Mouse (Mus musculus): Measurements from ENCODE around the gene Abcb10. TPM values are rescaled to one million over a fixed set of nuclear protein-coding genes. Genes with fewer than 3 reads are reported as not detected.
"Not testable (repeated sequence)": the region's sequence is repeated elsewhere in the genome, so short reads cannot be mapped to it uniquely, and the experiment has no call there.

The Abcb10 gene
- total RNA-seq (2021) = 10.4 and 14.3 TPM in 2 replicates
- long read RNA-seq, full-length matches to known transcripts = 26 of 38 reads
- long read RNA-seq, partial matches to known transcripts = 3 of 38 reads
- long read RNA-seq, other reads (novel, unspliced or antisense) = 9 of 38 reads

DNA sequence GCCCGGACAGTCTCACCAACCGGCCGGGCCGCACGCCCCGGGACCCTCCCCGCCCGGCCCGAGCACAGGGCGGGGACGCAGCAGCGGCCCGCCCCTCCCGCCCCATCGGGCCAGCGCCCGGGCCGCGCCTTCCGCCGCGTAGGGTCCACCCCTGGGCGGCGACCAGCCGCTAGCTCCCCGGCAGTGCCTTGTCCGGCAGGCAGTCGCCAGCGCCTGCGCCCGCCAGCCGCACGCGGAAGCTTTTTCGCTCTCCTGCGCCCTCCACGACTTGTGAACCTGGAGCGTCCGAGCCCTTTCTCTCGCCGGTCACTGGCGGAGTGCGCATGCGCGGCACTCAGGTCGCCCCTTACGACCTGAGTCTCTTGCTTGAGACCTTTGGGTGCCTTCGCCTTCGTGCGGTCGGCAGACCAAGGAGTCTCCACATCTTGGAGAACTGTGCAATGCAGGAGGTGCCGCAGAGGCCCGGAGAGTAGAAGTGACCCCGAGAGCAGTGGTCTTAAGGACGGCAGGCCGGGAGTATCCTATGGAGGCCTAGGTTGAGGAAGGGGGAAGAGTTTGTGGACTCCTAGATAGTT is at the start of gene Abcb10:
TSS of gene Abcb10 (minus strand) at position 297 of the 575 bp plus-strand sequence.
- DNase-seq = peak; percentile 91

DNA sequence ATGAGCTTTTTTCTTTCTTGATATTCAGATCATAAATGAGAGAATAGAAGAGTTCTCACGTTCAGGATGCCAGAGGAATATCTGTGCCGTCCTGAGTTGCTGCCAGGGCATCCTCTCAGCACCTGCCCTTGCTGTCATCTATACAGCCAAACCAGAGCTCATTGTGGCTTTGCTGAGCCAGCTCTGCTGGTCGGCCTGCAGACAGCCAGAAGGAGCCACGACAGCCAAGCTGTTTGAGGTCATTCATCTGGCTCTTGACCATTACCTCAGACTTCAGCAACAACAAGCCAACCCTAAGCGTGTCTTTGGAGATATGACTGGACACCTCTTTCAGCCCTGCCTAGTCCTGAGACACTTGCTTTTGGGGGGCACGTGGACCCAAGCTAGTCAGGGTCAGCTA is 44.9 kb upstream of the Abcb10 start:
- no peak for DNase-seq

DNA sequence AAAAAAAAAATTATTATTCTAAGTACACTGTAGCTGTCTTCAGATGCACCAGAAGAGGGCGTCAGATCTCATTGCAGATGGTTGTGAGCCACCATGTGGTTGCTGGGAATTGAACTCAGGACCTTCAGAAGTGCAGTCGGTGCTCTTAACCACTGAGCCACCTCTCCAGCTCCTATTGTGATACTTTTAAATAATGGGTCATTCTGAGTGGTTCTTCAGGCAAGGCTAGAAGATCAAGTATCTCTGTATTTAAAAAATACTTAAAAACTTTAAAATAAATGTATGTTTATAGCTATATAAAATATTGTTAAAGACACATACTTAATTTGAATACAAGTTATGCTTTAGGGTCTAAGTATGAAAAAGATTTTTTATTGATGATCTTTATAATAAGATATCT is 43.3 kb upstream of the Abcb10 start:
- not testable (repeated sequence) for DNase-seq

DNA sequence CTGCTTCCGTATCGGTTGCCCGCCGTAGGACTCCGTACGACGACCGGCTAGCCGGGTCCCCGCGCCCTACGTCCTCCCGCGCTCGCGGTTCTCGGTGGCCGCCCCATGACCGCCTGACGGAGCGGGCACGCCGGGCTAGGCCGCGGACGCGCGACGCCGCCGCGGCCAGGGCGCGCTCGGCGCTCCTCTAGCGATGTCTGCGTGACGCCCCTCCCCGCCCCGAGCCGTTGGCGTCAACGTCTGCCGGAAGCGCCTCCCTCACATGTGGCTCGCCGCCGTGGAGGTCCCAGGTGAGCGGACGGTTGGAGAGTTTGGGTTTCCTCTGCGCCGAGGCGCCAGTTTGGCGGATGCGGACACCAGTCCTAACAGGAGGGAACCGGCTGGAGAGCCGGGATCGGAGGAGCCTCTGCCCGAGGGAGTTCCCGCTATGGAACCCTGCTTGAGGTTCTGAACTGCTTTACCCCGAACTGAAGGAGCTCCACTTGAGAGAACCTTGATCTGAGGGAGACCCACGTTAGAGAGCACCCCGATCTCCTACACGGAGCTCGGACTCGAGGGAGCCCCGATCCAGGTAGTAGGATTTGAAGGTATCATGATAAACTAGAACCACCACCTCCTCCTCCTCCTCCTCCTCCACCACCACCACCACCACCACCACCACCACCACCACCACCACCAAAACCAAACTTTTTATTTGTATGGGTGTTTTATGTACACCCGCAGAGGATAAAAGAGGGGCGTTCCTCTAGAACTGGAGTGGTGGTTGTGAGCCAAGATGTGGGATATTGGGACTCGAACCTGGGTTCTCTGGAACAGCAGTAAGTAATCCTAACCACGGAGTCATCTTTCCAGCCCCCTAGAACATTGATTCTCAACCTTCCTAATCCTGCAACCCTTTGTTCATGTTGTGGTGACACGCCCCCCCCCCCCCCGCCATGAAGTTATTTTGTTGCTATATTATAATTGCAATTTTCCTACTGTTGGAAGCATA is 38.6 kb upstream of the Abcb10 start, which contains the start of the genes Taf5l and Urb2:
TSS of gene Taf5l (minus strand) at position 161 of the 991 bp plus-strand sequence.
TSS of gene Urb2 (plus strand) at position 272 of the 991 bp plus-strand sequence.
- peak; percentile 92 for DNase-seq

DNA sequence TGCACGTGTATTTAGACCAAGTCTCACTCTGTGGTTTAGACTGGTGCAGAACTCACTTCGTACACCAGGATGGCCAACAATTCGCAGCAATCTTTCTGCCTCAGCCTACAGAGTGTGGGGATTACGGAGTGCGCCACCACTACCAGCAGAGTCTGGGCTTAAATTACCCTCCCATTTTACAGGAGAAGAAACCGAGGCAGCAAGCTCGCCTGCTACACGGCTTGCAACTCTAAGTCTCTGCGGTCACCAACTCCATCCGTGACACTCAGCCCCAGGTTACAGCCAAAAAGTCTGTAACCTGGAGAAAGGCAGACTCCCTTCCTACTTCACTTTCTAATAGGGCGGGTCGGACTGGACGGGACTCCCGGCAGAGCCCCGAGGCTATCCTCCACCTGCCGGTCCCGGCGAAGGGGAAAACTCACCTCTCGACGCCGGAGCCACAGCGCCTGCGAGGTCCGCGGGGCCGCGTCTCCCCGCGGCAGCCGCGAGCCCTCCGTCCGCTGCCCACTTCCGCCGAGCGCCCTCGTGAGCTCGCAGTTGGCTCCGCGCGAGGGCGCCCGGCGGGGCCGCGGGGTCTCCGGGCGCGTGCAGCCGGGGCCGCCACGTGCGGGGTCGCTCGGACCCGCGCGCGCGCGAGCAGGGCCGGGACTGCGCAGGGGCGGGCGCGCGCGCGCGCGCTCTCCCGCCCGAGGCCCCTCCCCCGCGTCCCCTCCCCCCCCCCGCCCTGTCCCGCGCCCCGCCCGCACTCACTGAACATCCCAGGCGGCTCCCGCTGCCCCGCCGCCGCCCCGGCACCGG is 37.7 kb upstream of the Abcb10 start:
- DNase-seq = no peak

DNA sequence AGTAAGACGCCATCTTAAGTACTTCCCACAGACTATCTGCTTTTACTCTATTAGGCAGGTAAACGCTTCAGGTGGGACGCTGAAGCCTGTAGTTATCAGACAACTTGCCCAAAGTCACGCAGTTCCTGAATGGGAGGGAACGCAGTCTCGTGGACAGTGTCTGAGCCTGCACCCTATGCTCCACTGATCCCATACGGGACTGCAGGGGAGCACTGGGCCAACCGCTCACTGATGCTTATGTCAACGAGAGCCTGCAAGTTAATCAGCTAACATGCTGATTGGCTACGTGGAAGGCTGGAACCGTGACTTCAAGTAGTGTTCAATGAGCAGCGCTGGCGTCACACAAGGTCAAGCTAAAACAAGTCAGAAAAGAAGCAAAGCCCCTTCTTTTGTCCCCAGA is 36.9 kb upstream of the Abcb10 start:
- no peak for DNase-seq

DNA sequence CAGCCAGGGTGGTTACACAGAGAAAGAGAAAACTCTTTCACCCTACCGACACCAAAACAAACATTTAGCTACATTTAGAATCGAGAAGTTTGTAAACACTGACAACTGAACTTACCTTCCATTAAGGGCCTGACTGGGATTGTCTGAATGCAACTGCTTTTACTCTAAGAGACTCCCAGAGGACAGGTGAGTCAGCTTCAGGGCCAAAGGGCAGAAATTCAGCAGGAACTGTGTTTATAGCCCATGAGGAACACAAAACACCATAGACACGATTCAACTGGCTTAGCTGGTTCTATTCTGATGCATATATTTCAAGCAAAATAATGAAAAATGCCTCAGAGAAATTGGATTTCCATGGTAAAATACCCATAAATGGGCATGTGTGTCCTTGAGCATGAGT is 31.8 kb upstream of the Abcb10 start:
- no peak for DNase-seq

DNA sequence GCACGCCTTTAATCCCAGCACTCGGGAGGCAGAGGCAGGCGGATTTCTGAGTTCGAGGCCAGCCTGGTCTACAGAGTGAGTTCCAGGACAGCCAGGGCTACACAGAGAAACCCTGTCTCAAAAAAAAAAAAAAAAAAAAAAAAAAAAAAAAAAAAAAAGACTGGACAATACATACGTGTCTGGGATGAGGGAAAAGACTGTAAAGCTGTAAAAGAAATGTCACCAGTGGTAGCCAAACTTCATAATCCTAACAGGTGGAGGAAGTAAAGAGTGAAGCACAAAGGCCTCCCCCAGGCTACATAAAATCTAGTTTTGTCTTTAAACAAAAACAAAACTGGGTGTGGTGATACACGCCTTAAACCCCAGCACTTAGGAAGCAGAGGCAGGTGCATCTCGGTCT is 31.4 kb upstream of the Abcb10 start:
- DNase-seq = not testable (repeated sequence)

DNA sequence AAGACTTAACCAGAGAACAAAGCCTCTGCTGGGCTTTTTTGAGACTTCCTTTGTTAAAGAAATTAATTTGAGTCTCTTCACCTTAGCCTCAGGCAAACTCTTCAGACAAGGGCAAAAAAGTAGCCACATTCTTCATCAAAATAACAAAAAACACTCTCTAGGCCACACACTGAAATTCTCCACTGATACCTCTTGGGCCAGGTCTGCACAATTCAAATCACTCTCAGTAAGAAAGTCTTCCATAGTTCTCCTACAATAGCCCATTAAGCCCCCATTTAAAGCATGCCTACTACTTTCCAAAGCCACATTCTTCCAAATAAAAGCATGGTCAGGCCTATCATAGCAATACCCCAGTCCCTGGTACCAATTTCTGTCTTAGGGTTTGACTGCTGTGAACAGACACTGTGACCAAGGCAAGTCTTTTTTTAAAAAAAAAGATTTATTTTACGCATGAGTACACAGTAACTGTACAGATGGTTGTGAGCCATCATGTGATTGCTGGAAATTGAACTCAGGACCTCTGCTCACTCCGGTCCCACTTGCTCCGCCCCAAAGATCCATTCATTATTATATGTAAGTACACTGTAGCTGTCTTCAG is 29.2 kb upstream of the Abcb10 start:
- DNase-seq = no peak

DNA sequence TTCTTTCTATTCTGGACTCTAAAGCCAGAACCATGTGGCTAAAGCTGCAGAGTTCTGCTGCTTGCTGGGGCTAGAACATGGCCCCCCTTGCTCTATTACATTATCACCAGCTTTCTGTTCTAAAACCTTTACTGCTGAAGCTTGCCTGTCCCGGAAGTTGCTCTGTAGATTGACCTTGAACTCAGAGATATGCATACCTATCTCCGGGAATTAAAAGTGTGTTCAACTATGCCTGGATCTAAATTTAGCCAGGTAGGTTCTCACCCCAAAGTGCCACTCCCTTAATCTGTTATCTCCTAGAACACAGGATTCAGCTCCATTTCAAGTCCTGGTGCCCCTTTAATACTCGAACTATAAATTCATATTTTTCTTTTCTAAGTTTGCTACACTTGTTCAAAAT is 28.7 kb upstream of the Abcb10 start:
- no peak for DNase-seq

DNA sequence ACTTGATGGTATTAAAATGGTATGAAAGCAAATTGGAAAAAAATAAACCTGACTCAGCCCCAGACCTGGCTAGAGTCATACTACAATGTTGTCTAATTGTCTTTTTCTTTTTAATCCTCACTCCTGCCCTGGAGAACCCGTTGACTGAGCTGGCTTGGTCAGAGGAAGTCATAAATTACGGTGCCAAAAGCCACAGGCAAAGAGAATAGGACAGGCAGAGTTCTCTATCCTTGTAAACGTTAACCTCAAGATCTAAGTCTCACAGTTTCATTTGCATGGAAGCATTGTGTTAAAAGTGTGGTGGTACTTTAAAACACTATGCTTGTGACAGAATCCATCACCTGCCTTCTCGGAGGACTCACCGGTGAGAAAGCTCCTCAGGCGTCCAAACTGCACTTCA is 24.9 kb upstream of the Abcb10 start:
- no peak for DNase-seq

DNA sequence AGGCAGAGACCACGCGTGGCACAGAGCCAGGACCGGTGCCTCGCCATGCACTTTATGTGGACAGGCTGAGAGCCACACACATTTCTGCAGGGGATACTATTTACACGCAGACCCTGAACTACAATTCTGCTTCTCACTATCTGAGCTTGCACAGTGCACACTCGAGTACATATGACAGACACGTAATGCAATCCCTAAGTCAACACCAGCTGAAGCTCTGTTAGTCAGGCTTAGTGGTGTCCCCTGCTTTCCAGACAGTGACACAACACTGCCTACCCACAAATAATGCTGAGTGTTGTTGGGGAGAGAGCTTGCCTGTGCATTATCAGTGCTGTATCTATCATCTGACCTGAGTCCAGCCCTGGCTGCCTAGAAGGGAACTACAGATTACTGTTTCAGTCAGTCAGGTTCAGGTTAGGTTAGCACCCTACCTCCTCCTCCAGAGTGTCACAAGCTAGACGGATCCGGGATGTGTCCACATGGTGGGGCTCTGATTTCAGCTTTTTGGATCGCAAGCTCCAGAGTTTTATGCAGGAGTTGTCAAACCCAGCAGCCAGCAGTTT is 19.7 kb upstream of the Abcb10 start:
- DNase-seq = no peak

DNA sequence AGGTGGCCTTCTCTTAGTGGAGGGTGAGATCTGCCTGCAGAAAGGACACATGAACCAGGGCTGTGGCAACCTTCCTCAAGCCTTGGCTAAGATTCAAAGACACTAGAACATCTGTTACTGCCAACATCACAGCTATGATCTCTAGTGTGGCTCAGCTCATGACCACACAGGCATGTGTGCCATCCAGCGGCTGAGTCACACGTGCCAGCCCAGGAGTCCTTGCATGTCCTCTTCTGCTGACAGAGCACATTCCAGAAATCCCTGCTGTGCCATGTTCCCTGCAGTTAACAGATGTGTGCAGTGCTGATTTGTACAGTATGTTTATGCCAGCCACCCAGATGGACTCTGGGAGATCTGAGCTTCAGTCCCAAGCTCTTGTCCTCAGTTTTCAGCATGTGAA is 16.6 kb upstream of the Abcb10 start:
- DNase-seq = peak; percentile 52

DNA sequence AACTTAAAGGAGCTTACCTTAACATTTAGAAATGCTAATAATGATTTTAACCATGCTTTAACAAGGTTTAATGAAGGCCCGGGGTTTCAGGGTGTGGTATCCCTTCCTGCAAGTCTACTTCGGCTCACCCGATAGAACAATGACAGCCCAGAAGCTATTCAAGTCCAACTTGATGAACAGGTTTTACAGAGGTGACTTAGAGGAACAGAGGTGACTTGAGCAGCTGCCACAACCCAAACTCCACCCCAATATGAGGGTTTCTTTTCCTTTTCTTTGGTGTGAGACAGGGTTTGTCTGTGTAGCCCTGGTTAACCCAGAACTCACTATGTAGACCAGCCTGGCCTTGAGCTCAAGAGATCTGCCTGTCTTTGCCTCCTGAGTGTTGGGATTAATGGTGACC is 11.1 kb upstream of the Abcb10 start:
- DNase-seq = no peak

DNA sequence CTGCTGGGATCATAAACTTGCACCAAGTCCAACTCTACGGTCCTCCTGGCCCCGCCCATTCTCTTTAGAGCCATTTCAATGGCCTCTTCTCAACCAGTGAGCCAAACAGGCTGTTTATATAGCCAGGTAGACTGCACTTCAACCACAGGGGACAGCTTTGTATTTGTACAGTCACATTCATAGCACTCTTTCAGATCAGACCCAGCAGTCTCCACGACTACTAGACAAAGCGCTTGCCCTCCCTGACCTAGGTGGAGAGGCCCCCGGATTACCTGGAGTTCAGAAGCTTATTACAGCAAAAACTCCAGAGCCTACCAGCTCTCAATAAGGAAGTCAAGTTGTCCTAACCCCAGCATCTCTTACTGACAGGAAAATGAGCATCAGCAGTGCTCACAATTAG is 10.7 kb upstream of the Abcb10 start:
- DNase-seq = no peak

DNA sequence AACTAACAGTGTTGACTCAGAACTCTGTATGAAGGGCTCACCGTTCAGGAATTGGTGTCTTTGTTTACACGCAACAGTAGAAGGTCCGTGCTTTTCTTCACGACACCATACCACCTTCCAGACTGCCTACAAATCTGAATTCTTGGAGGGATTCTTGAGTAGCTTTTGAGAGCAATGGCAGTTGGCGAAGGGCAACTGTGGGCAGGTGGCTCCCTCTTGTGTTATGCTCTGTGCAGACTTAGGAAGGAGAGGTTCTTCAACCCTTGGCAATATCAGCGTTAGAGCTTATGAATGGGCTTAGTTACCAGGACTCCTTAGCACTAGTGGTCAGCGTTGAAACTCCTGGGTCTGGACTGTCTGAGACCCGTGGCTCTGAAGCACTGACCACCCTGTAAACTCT is 9.7 kb upstream of the Abcb10 start:
- no peak for DNase-seq

DNA sequence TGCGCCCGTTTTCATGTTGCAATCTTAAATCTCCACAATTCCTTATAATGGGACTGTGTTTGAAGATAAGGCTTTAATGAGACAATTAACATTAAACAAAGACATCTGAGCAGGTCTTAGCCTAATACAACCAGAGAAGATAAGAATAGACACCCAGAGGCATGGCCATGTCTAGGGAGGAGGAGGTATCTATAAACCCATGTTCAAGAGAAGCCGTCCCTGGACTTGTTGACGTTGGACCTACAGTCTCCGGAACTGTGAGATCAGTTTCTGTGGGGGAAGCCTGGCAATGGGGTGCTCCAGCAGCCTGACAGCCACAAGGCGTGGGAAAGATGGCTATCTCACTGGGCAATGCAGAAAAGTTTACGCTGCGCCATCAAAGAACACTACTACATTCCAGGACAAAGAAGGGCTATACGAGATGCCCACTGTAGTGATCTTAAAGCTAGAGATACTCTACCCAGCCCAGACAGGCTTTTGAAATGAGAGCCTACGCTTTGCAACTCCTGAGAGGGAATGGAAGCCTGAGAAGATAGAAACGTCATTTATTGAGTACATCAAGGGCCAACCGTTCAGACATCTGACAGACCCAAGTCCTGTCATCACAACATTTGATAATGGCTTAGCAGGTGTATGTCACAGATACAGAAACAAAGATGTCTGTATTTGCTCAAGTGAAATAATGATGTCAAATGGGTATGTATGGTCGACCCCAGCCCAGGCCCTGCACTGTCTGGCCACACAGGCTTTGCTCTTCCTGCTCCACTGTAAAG is 7.5 kb upstream of the Abcb10 start:
- DNase-seq = no peak

DNA sequence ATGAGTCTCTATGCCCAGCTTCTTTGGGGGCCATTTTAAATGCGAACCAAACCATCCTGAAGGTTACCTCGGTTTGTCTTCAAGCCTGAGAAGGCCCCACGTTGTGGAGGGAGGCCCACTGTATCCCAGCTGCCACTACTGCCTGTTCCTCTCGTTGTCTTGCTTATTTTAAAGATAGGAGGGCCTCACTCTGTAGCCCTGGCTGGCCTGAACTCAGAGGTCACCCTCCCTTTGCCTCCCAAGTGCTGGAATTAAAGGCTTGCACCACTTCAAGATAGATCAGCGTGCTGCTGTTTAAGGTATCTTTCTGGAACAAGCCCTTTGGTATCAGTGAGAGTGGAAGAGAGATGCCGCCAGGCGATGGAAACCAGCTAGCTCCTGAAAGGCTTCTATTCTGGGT is 6.2 kb upstream of the Abcb10 start:
- no peak for DNase-seq

DNA sequence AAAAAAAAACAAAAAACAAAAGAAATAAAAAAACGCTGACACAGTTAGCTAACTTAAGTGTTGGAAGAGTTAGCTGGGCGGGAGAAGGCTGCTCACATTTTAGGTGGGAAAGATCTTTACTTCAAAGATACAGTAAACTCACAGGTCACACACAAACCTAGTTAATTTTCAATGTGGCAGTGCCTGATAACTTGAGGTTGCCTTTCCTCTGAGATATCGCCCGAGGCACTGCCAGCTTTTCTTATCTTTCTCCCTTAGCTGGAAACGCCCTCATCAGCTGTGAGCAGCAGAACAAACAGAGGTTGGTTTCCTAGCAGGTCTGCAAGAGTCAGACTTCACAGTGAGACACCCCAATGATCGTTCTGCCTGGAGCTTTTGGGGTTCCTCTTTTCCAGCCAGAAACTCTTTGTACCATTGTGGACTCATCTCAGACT is 5.7 kb upstream of the Abcb10 start:
- DNase-seq = no peak

DNA sequence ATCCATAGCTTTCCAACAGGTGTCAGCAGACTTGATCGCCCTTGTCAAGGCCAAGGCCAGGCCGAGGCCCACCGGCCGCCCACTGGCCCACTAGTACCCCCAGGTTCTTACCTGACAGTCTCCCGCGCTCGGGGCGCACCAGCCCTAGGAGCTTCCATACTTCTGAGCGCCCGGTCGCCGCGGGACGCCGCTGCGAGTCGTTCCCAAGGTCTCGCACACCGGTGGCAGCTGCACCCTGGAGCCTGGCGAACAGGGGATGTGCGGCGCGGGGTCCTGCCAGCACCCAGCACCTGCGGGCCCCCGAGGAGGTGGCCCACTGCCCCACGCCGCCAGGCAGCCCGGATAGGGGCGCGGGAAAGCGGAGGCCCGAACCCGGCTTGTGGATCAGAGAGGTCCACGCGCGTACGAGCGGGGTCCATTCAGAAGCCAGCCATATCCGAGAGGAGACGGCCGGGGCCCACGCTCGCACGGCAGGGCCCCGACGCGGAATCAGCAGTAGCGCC is 580 bp downstream of the Abcb10 start:
- peak; percentile 31 for DNase-seq

DNA sequence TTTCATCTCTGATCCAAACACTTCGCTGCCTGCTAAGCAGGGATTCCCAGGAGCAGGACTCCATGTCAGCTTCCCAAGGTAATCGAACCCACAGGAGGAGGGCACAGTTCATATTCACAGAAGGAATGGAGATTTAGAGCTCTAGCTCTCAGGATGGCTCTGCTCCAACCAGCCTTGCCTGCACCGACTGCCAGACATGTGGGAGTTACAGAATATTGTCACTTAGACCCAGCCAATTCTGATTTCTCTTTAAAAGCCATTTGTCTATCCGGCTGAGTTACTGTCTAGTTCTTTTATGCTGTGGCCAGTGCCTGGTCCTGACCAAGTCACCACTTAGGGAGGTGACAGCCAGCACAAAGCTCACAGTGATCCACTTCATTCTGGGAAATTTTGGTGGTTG is 1.2 kb downstream of the Abcb10 start:
- no peak for DNase-seq

Measured in adrenal gland, postnatal 25 days (tissue).